Mouse (Mus musculus) myocyte (in vitro differentiated cells): ENCODE data around the gene Tstd1.

Source experiments
- CEBPB ChIP-seq: IDR thresholded peaks from 2 replicates; pipeline ENCODE4 v1.6.1; 2011; ENCODE audit warnings: mild to moderate bottlenecking, moderate library complexity; ENCODE audit not compliant: poor library complexity, insufficient read depth, severe bottlenecking
- E2F4 ChIP-seq: IDR thresholded peaks from one replicate; pipeline ENCODE4 v1.6.1; 2011; ENCODE audit warnings: mild to moderate bottlenecking, control low read depth, moderate library complexity; ENCODE audit not compliant: insufficient read depth
- MAX ChIP-seq: IDR thresholded peaks from one replicate; pipeline ENCODE4 v1.6.1; 2011; ENCODE audit warnings: low read depth, mild to moderate bottlenecking, control low read depth
- MYOD1 ChIP-seq, 3 experiments: IDR thresholded peaks; one replicate each; pipeline ENCODE4 v1.6.1; 2011; ENCODE audit warnings: control low read depth in 2 of 3, low read depth in 2 of 3, mild to moderate bottlenecking in 2 of 3, moderate library complexity in 1 of 3; ENCODE audit not compliant: insufficient read length in 2 of 3, control insufficient read depth in 1 of 3
- MYOG ChIP-seq, 3 experiments: IDR thresholded peaks; one replicate each; pipeline ENCODE4 v1.6.1; 2011; ENCODE audit warnings: control low read depth in 2 of 3, low read depth in 2 of 3, mild to moderate bottlenecking in 2 of 3; ENCODE audit not compliant: insufficient read length in 2 of 3, control insufficient read depth in 1 of 3, insufficient read depth in 1 of 3
- POLR2A ChIP-seq: IDR thresholded peaks from one replicate; pipeline ENCODE4 v1.6.1; 2011; ENCODE audit warnings: low read depth, mild to moderate bottlenecking, control low read depth, moderate library complexity; ENCODE audit not compliant: insufficient read length
- POLR2AphosphoS2 ChIP-seq: IDR thresholded peaks from one replicate; pipeline ENCODE4 v1.6.1; 2011; ENCODE audit warnings: low read depth, control low read depth; ENCODE audit not compliant: insufficient read length
- SRF ChIP-seq: IDR thresholded peaks from one replicate; pipeline ENCODE4 v1.6.1; 2011; ENCODE audit warnings: low read depth; ENCODE audit not compliant: control insufficient read depth, insufficient read length
- TCF12 ChIP-seq: IDR thresholded peaks from one replicate; pipeline ENCODE4 v1.6.1; 2011; ENCODE audit warnings: mild to moderate bottlenecking, control low read depth; ENCODE audit not compliant: poor library complexity, insufficient read depth, severe bottlenecking
- USF1 ChIP-seq: IDR thresholded peaks from one replicate; pipeline ENCODE4 v1.6.1; 2011; ENCODE audit warnings: low read depth, mild to moderate bottlenecking, control low read depth, moderate library complexity

GRCm38 (mm10) chr1:171387099-171387498 lies 31.6 kb upstream of the Tstd1 start:
- TF ChIP-seq POLR2A (no peak), TCF12 (no peak), MAX (no peak), CEBPB (no peak), E2F4 (no peak), POLR2AphosphoS2 (no peak), MYOG (IDR thresholded peaks at IDR 0.05; ENCODE audit: control insufficient read depth in 1 of 3, insufficient read depth in 1 of 3, insufficient read length in 2 of 3, low read depth in 2 of 3) (no peak), USF1 (no peak), SRF (no peak), MYOD1 (IDR thresholded peaks at IDR 0.05; ENCODE audit: control insufficient read depth in 1 of 3, insufficient read length in 2 of 3, low read depth in 2 of 3) (no peak)
